Mouse (Mus musculus): ENCODE results near the gene Pacsin1.
"Not testable (repeated sequence)": the region's sequence is repeated elsewhere in the genome, so short reads cannot be mapped to it uniquely, and the experiment has no call there.

Gene Pacsin1

GRCm38 (mm10) chr17:27635575-27635903, 19.8 kb upstream of the Pacsin1 start:
- DNase-seq (ENCODE audit: extremely low spot score, low spot score) = peak; percentile 34

- DNase-seq (ENCODE audit: extremely low spot score, low spot score) = peak; percentile 45
Observed at GRCm38 (mm10) chr17:27636132-27637020, 18.9 kb upstream of the Pacsin1 start, which contains the start of gene Rps10. TSS of gene Rps10 (minus strand) at chr17:27636669.

- DNase-seq (ENCODE audit: extremely low spot score, low spot score) = no peak
Observed at GRCm38 (mm10) chr17:27637333-27637732, 18.0 kb upstream of the Pacsin1 start.

- DNase-seq (ENCODE audit: extremely low spot score, low spot score) = no peak
Observed at GRCm38 (mm10) chr17:27638921-27639332, 16.4 kb upstream of the Pacsin1 start.

GRCm38 (mm10) chr17:27639851-27640250, 15.5 kb upstream of the Pacsin1 start:
- DNase-seq (ENCODE audit: extremely low spot score, low spot score) = not testable (repeated sequence)

GRCm38 (mm10) chr17:27642491-27643062, 12.7 kb upstream of the Pacsin1 start:
- peak; percentile 58 for DNase-seq (ENCODE audit: extremely low spot score, low spot score)

- DNase-seq (ENCODE audit: extremely low spot score, low spot score) = peak; percentile 48
Observed at GRCm38 (mm10) chr17:27643101-27643500, 12.2 kb upstream of the Pacsin1 start.

GRCm38 (mm10) chr17:27643756-27644155, 11.6 kb upstream of the Pacsin1 start:
- no peak for DNase-seq (ENCODE audit: extremely low spot score, low spot score)

- DNase-seq (ENCODE audit: extremely low spot score, low spot score) = no peak
Observed at GRCm38 (mm10) chr17:27644572-27644971, 10.7 kb upstream of the Pacsin1 start.

- DNase-seq (ENCODE audit: extremely low spot score, low spot score) = no peak
Observed at GRCm38 (mm10) chr17:27645807-27646206, 9.5 kb upstream of the Pacsin1 start.

GRCm38 (mm10) chr17:27650160-27650559, 5.1 kb upstream of the Pacsin1 start:
- peak; percentile 53 for DNase-seq (ENCODE audit: extremely low spot score, low spot score)

- DNase-seq (ENCODE audit: extremely low spot score, low spot score) = no peak
Observed at GRCm38 (mm10) chr17:27650586-27650985, 4.7 kb upstream of the Pacsin1 start.

- DNase-seq (ENCODE audit: extremely low spot score, low spot score) = no peak
Observed at GRCm38 (mm10) chr17:27652046-27652790, 3.1 kb upstream of the Pacsin1 start.

- DNase-seq (ENCODE audit: extremely low spot score, low spot score) = no peak
Observed at GRCm38 (mm10) chr17:27653253-27653959, 1.9 kb upstream of the Pacsin1 start.

- DNase-seq (ENCODE audit: extremely low spot score, low spot score) = peak; percentile 46
Observed at GRCm38 (mm10) chr17:27656011-27656399, 696 bp downstream of the Pacsin1 start.

GRCm38 (mm10) chr17:27656414-27656813, 1.1 kb downstream of the Pacsin1 start:
- no peak for DNase-seq (ENCODE audit: extremely low spot score, low spot score)

- no peak for DNase-seq (ENCODE audit: extremely low spot score, low spot score)
Observed at GRCm38 (mm10) chr17:27657123-27657522, 1.8 kb downstream of the Pacsin1 start.

GRCm38 (mm10) chr17:27658767-27659166, 3.5 kb downstream of the Pacsin1 start:
- DNase-seq (ENCODE audit: extremely low spot score, low spot score) = no peak

GRCm38 (mm10) chr17:27671720-27672119, 16.4 kb downstream of the Pacsin1 start:
- no peak for DNase-seq (ENCODE audit: extremely low spot score, low spot score)

GRCm38 (mm10) chr17:27673945-27674344, 18.6 kb downstream of the Pacsin1 start:
- DNase-seq (ENCODE audit: extremely low spot score, low spot score) = no peak

- DNase-seq (ENCODE audit: extremely low spot score, low spot score) = no peak
Observed at GRCm38 (mm10) chr17:27675453-27675852, 20.1 kb downstream of the Pacsin1 start.
